Mouse (Mus musculus) G1E-ER4 (cell line): ENCODE measurements at regions not wholly inside any gene's neighbourhood (a gene's known extent, or its start where the extent isn't known, plus 50 kb on each side); places are given as distances from the start of the nearest gene placed in this dataset.

Experiments
- GATA1 ChIP-seq: IDR thresholded peaks from one replicate; pipeline ENCODE4 v1.8.0; 2012; ENCODE audit warnings: low read length, inconsistent platforms

- TF ChIP-seq GATA1: no peak
These were observed 208.3 kb upstream of the Ccdc54 start for GRCm38 (mm10) chr16:50799145-50799794.

GRCm38 (mm10) chr16:50798095-50798494, 207.1 kb upstream of the Ccdc54 start:
- no peak for TF ChIP-seq GATA1

GRCm38 (mm10) chr16:50792960-50793359, 202.0 kb upstream of the Ccdc54 start:
- no peak for TF ChIP-seq GATA1

- TF ChIP-seq GATA1: no peak
These were observed 201.6 kb upstream of the Ccdc54 start for GRCm38 (mm10) chr16:50792506-50792905.

- TF ChIP-seq GATA1: no peak
These were observed 197.7 kb upstream of the Ccdc54 start for GRCm38 (mm10) chr16:50788702-50789101.

GRCm38 (mm10) chr16:50786199-50786598, 195.2 kb upstream of the Ccdc54 start:
- TF ChIP-seq GATA1: no peak

GRCm38 (mm10) chr16:50785384-50785783, 194.4 kb upstream of the Ccdc54 start:
- TF ChIP-seq GATA1: no peak

- TF ChIP-seq GATA1: no peak
These were observed 193.8 kb upstream of the Ccdc54 start for GRCm38 (mm10) chr16:50784651-50785228.

- TF ChIP-seq GATA1: no peak
These were observed 193.1 kb upstream of the Ccdc54 start for GRCm38 (mm10) chr16:50783784-50784650.

GRCm38 (mm10) chr16:50783240-50783639, 192.3 kb upstream of the Ccdc54 start:
- TF ChIP-seq GATA1: no peak

- TF ChIP-seq GATA1: no peak
These were observed 188.3 kb upstream of the Ccdc54 start for GRCm38 (mm10) chr16:50779030-50779784.

- TF ChIP-seq GATA1: no peak
These were observed 175.3 kb upstream of the Ccdc54 start for GRCm38 (mm10) chr16:50766055-50766770.

- no peak for TF ChIP-seq GATA1
These were observed 171.1 kb upstream of the Ccdc54 start for GRCm38 (mm10) chr16:50762096-50762495.

- no peak for TF ChIP-seq GATA1
These were observed 169.0 kb upstream of the Ccdc54 start for GRCm38 (mm10) chr16:50759979-50760378.

GRCm38 (mm10) chr16:50756696-50757095, 165.7 kb upstream of the Ccdc54 start:
- no peak for TF ChIP-seq GATA1
